Mouse (Mus musculus): Measurements from ENCODE around the gene Muc5b.
"Not testable (repeated sequence)": the region's sequence is repeated elsewhere in the genome, so short reads cannot be mapped to it uniquely, and the experiment has no call there.

Muc5b gene

GRCm38 (mm10) chr7:141838779-141839178 is at the start of gene Muc5b:
Gene Muc5b (plus strand): TSS chr7:141839070.
- no peak for DNase-seq (ENCODE audit: extremely low spot score, low read depth, low spot score)

DNA sequence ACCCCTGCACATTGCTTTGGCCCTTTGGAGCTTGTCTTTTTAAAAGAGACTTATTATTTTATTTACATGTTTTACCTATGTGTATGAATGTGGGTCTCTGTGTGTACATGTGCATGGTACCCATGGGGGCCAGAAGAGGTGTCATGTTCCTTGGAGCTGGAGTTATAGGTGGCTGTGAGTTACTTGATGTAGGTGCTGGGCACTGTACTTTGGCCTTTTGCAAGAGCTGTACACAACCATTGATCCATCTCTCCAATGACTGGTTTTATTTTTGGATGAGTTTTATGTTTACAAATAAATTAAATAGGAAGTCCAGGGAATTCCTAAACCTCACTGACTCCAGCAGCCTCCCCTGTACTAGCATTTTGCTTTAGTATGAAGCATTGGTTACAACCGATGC is 44.6 kb upstream of the Muc5b start:
- no peak for DNase-seq (ENCODE audit: extremely low spot score, low read depth, low spot score)

DNA sequence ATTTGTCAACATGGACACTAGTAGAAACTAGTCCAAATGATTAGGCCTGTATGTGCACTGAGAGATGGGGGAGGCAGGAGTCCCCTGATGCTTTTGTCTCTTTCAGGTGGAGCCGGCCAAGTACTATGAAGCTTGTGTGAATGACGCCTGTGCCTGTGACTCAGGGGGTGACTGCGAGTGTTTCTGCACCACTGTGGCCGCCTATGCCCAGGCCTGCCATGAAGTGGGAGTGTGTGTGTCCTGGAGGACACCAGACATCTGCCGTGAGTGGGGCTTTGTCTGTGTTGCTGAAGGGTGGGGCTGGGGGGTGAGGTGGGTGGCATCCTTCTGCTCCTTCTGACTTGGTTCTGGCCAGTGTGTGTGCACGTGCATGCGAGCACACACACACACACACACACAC is 35.7 kb upstream of the Muc5b start:
- DNase-seq (ENCODE audit: extremely low spot score, low read depth, low spot score): no peak

DNA sequence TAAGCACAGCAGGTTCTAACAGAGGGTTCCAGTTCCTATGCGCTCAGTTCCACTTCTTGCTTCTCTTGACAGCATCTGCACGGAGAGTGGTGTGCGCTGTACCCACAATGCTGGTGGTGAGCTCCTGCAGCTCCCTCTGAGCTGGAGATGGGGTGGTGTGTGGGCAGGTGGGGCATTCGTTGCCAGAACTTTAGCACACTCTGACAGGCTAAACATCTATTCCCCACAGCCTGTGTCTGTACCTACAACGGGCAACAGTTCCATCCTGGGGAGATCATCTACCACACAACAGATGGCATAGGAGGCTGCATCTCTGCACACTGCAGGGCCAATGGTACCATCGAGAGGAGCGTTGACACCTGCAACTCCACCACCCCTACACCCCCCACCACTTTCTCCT is 33.5 kb upstream of the Muc5b start:
- no peak for DNase-seq (ENCODE audit: extremely low spot score, low read depth, low spot score)

DNA sequence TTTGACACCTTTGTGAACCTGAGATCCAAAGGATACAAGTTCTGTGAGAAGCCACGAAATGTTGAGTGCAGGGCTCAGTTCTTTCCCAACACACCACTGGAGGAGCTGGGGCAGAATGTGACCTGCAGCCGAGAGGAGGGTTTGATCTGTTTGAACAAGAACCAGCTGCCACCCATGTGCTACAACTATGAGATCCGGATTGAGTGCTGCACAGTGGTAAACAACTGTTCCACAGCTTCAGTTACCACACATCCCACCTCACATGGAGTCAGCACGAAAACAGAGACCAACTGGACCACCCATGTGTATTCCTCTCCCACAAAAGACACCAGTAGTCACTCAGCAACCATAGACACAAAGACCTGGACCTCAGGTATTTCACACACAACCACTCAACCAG is 31.0 kb upstream of the Muc5b start:
- DNase-seq (ENCODE audit: extremely low spot score, low read depth, low spot score): not testable (repeated sequence)

DNA sequence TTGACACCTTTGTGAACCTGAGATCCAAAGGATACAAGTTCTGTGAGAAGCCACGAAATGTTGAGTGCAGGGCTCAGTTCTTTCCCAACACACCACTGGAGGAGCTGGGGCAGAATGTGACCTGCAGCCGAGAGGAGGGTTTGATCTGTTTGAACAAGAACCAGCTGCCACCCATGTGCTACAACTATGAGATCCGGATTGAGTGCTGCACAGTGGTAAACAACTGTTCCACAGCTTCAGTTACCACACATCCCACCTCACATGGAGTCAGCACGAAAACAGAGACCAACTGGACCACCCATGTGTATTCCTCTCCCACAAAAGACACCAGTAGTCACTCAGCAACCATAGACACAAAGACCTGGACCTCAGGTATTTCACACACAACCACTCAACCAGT is 28.9 kb upstream of the Muc5b start:
- not testable (repeated sequence) for DNase-seq (ENCODE audit: extremely low spot score, low read depth, low spot score)

GRCm38 (mm10) chr7:141813321-141813720 is 25.5 kb upstream of the Muc5b start:
- DNase-seq (ENCODE audit: extremely low spot score, low read depth, low spot score): no peak

GRCm38 (mm10) chr7:141815361-141815760 is 23.5 kb upstream of the Muc5b start:
- DNase-seq (ENCODE audit: extremely low spot score, low read depth, low spot score): no peak

DNA sequence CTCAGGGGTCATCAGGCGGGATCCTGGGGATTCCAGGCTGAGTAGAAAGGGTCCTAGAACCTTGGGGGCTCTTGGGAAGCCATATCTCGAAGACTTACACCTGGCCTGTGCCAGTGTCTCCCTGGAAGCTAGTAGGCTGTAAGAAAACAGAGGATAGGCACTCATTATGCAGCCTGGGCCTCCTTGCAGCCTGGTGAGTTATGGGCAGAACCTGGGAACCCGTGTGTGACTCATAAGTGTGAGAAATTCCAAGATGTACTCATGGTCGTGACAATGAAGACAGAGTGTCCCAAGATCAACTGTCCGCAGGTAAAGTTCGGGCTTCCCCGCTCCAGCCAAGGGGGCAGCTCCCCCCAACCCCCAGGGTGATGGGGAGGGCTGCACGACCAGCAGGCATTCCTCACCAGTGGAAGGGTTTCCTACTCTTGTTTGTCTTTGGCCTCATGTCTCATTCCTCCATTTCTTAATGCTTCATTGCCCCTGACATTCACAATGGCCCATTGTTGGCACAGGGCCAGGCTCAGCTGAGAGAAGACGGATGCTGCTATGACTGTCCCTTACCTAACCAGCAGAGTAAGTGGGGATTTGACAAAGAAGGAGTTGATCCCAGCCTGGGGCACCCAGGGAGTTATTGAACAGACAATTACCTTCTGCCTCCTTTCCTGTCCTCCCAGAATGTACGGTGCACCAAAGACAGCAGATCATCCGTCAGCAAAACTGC is 21.4 kb upstream of the Muc5b start:
- no peak for DNase-seq (ENCODE audit: extremely low spot score, low read depth, low spot score)

DNA sequence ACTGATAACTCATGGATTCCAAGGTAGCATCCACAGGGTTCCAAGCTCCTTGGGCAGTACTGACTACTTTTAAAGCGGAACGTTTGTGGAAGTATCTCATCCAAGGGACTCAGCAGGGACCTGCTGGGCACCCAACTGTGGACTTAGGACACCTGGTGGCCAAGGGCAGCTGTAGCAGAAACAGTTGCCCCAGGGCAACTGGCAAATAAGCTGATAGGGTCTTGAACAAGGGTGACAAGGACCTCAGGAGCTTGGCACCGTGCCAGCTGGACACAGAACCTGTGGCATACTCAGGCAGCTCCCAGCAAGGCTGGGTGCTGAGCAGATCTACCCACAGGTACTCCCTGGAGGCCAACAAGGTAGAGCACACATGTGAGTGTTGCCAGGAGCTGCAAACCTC is 20.6 kb upstream of the Muc5b start:
- no peak for DNase-seq (ENCODE audit: extremely low spot score, low read depth, low spot score)

GRCm38 (mm10) chr7:141822582-141823261 is 16.1 kb upstream of the Muc5b start:
- DNase-seq (ENCODE audit: extremely low spot score, low read depth, low spot score): no peak

GRCm38 (mm10) chr7:141823699-141824098 is 15.2 kb upstream of the Muc5b start:
- no peak for DNase-seq (ENCODE audit: extremely low spot score, low read depth, low spot score)

- no peak for DNase-seq (ENCODE audit: extremely low spot score, low read depth, low spot score)
Observed at GRCm38 (mm10) chr7:141824398-141824797, 14.5 kb upstream of the Muc5b start.

DNA sequence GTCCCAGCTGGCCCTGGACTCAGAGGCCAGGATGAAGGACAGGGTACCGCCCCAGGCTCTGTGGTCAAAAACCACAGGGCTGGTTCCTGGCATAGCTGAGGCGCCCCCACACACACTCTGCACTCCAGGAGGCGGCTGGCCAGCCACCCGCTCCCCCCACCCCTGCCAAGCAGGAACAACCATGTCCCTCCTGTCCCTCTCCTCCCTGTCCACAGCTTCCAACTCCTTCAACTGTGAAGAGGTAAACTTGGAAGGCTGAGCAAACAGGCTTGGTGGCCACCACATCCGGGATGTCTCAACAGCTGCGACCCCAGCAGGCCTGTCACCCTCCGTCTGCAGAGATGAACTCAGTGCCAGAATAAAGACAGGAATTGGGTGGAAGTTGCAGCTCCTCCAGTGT is 2.9 kb upstream of the Muc5b start:
- DNase-seq (ENCODE audit: extremely low spot score, low read depth, low spot score): no peak

DNA sequence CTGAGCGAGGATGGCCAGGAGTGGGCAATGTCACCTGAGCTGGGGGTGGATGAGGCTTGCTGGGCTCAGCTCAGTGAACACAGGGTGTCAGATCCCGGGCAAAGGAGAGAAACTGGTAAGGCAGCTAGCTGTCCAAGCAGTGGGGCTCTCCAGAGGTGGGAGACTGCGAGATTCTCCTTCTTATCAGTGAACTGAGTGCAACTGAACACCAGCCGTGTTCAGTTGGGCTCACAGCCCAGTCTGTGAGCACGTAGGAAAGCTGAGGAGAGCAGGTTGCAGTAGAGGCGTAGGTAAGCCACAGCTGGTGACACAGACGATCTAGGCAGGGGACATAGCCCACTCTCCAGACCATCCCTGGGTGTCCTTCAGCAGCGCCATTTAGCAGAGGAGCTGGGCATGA is 2.4 kb upstream of the Muc5b start:
- no peak for DNase-seq (ENCODE audit: extremely low spot score, low read depth, low spot score)

GRCm38 (mm10) chr7:141840354-141840753 is 1.5 kb downstream of the Muc5b start:
- DNase-seq (ENCODE audit: extremely low spot score, low read depth, low spot score): no peak

DNA sequence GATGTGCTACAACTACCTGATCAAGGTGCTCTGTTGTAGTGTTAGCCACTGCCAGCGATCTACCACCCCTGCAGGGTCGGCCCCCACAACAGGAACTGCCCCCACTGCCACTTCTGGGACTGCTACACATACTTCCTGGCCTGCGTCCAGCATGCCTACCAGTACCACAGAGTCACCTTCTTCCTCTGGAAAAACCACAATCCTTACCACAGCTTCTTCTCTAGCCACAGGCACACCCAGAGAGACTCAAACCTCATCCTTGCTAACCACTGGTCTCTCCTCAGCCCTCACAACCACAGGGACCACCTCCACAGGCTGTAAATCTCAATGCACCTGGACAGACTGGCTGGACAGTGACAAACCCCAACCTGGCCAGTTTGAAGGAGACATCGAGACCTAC is 22.2 kb downstream of the Muc5b start:
- DNase-seq (ENCODE audit: extremely low spot score, low read depth, low spot score): no peak

GRCm38 (mm10) chr7:141869644-141870043 is 30.8 kb downstream of the Muc5b start:
- DNase-seq (ENCODE audit: extremely low spot score, low read depth, low spot score): no peak

DNA sequence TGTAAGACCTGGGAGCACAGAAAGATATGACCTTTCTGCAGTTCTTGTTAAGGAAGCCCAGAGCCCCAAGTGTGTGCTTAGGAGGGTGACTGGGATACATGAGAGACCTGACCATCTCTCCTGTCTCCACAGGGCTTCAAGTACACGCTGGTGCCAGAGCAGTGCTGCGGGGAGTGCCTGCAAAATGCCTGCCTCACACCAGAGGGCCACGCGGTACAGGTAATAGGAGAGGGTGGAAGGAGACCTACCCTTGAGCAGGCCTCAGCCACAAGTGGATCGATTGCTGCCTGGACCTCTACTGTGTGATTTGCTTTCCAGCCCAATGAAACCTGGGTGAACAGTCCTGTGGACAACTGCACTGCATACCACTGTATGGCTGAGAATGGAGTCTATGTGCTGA is 31.7 kb downstream of the Muc5b start:
- DNase-seq (ENCODE audit: extremely low spot score, low read depth, low spot score): no peak

GRCm38 (mm10) chr7:141874891-141875290 is 36.0 kb downstream of the Muc5b start:
- no peak for DNase-seq (ENCODE audit: extremely low spot score, low read depth, low spot score)

DNA sequence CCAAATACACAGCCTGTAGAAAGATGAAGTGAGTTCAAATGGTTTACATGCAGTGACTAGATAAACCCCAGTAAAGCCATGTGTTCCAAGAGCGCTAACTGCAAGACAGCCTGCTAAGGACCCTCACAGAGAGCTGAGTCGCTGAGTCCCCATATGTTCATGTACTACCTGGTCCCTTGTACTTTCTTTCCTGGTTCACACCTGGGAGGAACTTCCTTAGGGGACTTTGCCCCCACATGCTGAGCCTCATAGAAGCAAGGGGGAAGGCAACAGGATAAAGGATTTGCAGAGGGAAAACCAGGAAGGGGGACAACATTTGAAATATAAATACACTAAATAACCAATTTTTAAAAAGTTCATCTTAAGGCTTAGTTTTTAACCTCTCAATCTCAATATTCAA is 39.9 kb downstream of the Muc5b start:
- no peak for DNase-seq (ENCODE audit: extremely low spot score, low read depth, low spot score)

DNA sequence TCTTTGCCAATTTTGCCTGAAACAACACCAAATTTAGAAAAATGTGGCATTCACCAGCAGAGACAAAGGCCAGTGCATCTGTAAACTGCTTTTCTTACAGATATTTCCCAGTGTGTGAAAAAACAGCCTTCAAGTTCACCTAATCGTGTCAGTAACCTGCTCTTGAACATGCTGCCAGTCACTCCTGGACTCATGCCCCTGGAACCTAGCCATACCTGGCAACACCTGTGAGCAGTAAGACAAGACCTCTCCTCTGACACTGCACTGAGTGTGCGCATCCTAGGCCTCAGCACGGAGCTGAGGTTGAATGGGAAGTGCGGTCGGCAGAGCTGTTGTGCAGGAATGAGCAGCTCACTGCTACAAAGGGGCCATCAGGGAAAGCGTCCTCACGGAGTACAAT is 53.3 kb downstream of the Muc5b start:
- DNase-seq (ENCODE audit: extremely low spot score, low read depth, low spot score): no peak

DNA sequence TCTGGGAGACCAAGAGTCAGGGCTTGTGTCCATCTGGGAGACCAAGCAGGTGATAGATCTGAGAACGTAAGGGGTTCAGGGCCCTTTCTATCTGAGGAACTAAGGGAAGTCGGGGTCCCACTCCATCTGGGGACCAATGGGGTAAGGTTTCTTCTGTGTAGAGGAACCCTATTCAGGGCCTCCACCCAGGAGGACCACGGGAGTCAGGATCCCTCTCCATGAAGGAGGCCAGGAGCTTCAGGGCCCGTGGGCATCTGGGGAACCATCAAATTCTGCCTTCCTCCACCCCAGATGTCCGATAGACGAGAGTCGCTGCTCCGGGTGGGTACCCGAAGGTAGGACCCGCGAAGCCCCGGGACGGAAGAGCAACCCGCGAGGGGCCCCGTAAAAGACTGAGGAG is 63.0 kb downstream of the Muc5b start:
- no peak for DNase-seq (ENCODE audit: extremely low spot score, low read depth, low spot score)
